Comparison of ENCODE assay signal across 20 mouse cellular contexts in genomic region chr11:85627405-85627804, GRCm38 (mm10).
DNase-seq lines count a peak whose midpoint lies in the region; ATAC-seq and TF ChIP-seq lines count a peak whose summit lies in the region.
"Had no signal": no experiment of that assay in that cellular context is flagged by ENCODE, and none has a peak within 500 bp of the region (broad histone marks: within the 10 kb centered on the region; RNA-seq: fewer than 3 reads in every experiment).

No protein-coding gene starts in this region.

- no peak for TF ChIP-seq EP300 in heart, adult 2 months (IDR thresholded peaks at IDR 0.05; ENCODE audit: insufficient read depth, low read depth, low read length)

- no peak overlapping the region for H3K4me3 ChIP-seq in heart, embryonic 12.5 days
- no peak overlapping the region for H3K4me3 ChIP-seq in heart, adult 2 months
- no peak overlapping the region for H3K4me3 ChIP-seq in kidney, embryonic 16.5 days (ENCODE audit: low read length)
- no peak overlapping the region for H3K4me3 ChIP-seq in heart, embryonic 16.5 days (ENCODE audit: low read length)
- H3K4me3 ChIP-seq: erythroblast, embryonic 14.5 days; forebrain, embryonic 12.5 days; layer of hippocampus, adult 2 months; liver, embryonic 13.5 days; megakaryocyte, embryonic 14.5 days had no signal

- H3K9me3 ChIP-seq in heart, embryonic 12.5 days (replicated peaks), result no peaks in the 10 kb centered on the region
- H3K9me3 ChIP-seq in kidney, embryonic 16.5 days (ENCODE audit: low read length), result no peaks in the 10 kb centered on the region
- H3K9me3 ChIP-seq in heart, embryonic 16.5 days (replicated peaks; ENCODE audit: control insufficient read depth, low read length), result no peaks in the 10 kb centered on the region
- H3K9me3 ChIP-seq: forebrain, embryonic 12.5 days; liver, embryonic 13.5 days had no signal

- no peaks in the 10 kb centered on the region for H3K79me2 ChIP-seq in heart, adult 2 months (replicated peaks; ENCODE audit: control insufficient read depth, insufficient read depth, low read length)

- H3K4me2 ChIP-seq in heart, embryonic 12.5 days, result no peak overlapping the region
- H3K4me2 ChIP-seq in kidney, embryonic 16.5 days (replicated peaks; ENCODE audit: low read depth, low read length), result no peak overlapping the region
- H3K4me2 ChIP-seq in heart, embryonic 16.5 days (ENCODE audit: low read depth, low read length), result no peak overlapping the region
- H3K4me2 ChIP-seq: forebrain, embryonic 12.5 days; hindbrain, embryonic 14.5 days; liver, embryonic 13.5 days had no signal

- no peak overlapping the region for H3K9ac ChIP-seq in heart, embryonic 12.5 days
- H3K9ac ChIP-seq in heart, adult 2 months (ENCODE audit: low read depth, low read length), result no peak overlapping the region
- no peak overlapping the region for H3K9ac ChIP-seq in kidney, embryonic 16.5 days (replicated peaks; ENCODE audit: low read length)
- peak overlapping the region; percentile 30; the same call in 1 of the 2 replicates for H3K9ac ChIP-seq in heart, embryonic 16.5 days (ENCODE audit: low read length)
- H3K9ac ChIP-seq: forebrain, embryonic 12.5 days; liver, embryonic 13.5 days had no signal

- no peak for TF ChIP-seq CTCF in heart, adult 2 months (IDR thresholded peaks at IDR 0.05)

- DNase-seq in heart, adult 2 months, result no peak
- DNase-seq in kidney, adult 8-10 months, result no peak
- DNase-seq in lung, postnatal 10 days, result peak; percentile 30
- DNase-seq in lung, postnatal 14 days, result no peak
- DNase-seq in cerebellum, adult 8-10 months, result no peak
- DNase-seq: adrenal gland, adult 2 months; cerebellum, adult 11 months; gastrocnemius, postnatal 36 days; layer of hippocampus, postnatal 36 days; liver, embryonic 13.5 days; midbrain, embryonic 14.5 days had no signal

- no peak for TF ChIP-seq POLR2A in heart, adult 2 months (IDR thresholded peaks at IDR 0.05; ENCODE audit: insufficient read depth, low read depth, low read length)

- peak overlapping the region; percentile 20; the same call in 1 of the 2 replicates for H3K27ac ChIP-seq in heart, embryonic 12.5 days (ENCODE audit: poor library complexity, severe bottlenecking)
- no peak overlapping the region for H3K27ac ChIP-seq in heart, adult 2 months
- peak overlapping the region; percentile 50; the same call in 1 of the 2 replicates for H3K27ac ChIP-seq in kidney, embryonic 16.5 days (ENCODE audit: low read length)
- no peak overlapping the region for H3K27ac ChIP-seq in heart, embryonic 16.5 days (ENCODE audit: low read length)
- H3K27ac ChIP-seq: forebrain, embryonic 12.5 days; hindbrain, embryonic 14.5 days; layer of hippocampus, adult 2 months; liver, embryonic 13.5 days had no signal

- H3K36me3 ChIP-seq in heart, embryonic 12.5 days, result no peaks in the 10 kb centered on the region
- H3K36me3 ChIP-seq in heart, adult 2 months (ENCODE audit: control insufficient read depth, insufficient read depth, low read length), result no peaks in the 10 kb centered on the region
- no peaks in the 10 kb centered on the region for H3K36me3 ChIP-seq in kidney, embryonic 16.5 days (ENCODE audit: insufficient read depth, low read length)
- H3K36me3 ChIP-seq in heart, embryonic 16.5 days (ENCODE audit: control insufficient read depth, insufficient read depth), result no peaks in the 10 kb centered on the region
- H3K36me3 ChIP-seq: forebrain, embryonic 12.5 days; liver, embryonic 13.5 days had no signal

- intact Hi-C loops in heart, adult 2 months (cut with DNase I), result no loop called here

- ATAC-seq in heart, embryonic 12.5 days (ENCODE audit: insufficient number of reproducible peaks, low FRiP score), result no peak
- no peak for ATAC-seq in kidney, embryonic 16.5 days (ENCODE audit: low FRiP score, low TSS enrichment)
- no peak for ATAC-seq in heart, embryonic 16.5 days (replicated peaks; ENCODE audit: extremely low read depth, insufficient read depth, low FRiP score)
- ATAC-seq: inflammation-experienced regulatory T-cells, adult 6 months had no signal

- WGBS in heart, embryonic 12.5 days, result 51% methylated on average over 3 of the region's 3 CpGs
- 53% methylated on average over 3 of the region's 3 CpGs for WGBS in heart, adult 2 months
- 62% methylated on average over 3 of the region's 3 CpGs for WGBS in kidney, embryonic 16.5 days
- WGBS in heart, embryonic 16.5 days, result 34% methylated on average over 3 of the region's 3 CpGs

- peaks cover 21% of the 10 kb centered on the region for H3K27me3 ChIP-seq in heart, embryonic 12.5 days (replicated peaks)
- no peaks in the 10 kb centered on the region for H3K27me3 ChIP-seq in heart, adult 2 months (ENCODE audit: control insufficient read depth, insufficient read depth, low read length)
- no peaks in the 10 kb centered on the region for H3K27me3 ChIP-seq in kidney, embryonic 16.5 days (ENCODE audit: insufficient read depth, low read length)
- H3K27me3 ChIP-seq in heart, embryonic 16.5 days (ENCODE audit: control insufficient read depth, insufficient read depth, low read length), result no peaks in the 10 kb centered on the region
- H3K27me3 ChIP-seq: liver, embryonic 13.5 days had no signal

- peaks cover 15% of the 10 kb centered on the region for H3K4me1 ChIP-seq in heart, embryonic 12.5 days (replicated peaks)
- H3K4me1 ChIP-seq in heart, adult 2 months (ENCODE audit: control insufficient read depth, insufficient read depth, low read length), result no peaks in the 10 kb centered on the region; the same call in 1 of the 2 replicates
- H3K4me1 ChIP-seq in kidney, embryonic 16.5 days (ENCODE audit: insufficient read depth, low read length), result peaks cover 33% of the 10 kb centered on the region
- peaks cover 13% of the 10 kb centered on the region for H3K4me1 ChIP-seq in heart, embryonic 16.5 days (ENCODE audit: control insufficient read depth, insufficient read depth, low read length)

Comparison
In these comparisons a context has a peak if more than half of its experiments do, and no peak if none do; other contexts are left out.
1. H3K27ac ChIP-seq: peak in heart, embryonic 12.5 days (single experiment) and kidney, embryonic 16.5 days (single experiment); none in heart, adult 2 months (single experiment) and heart, embryonic 16.5 days (single experiment).